Mouse (Mus musculus): ENCODE results near the gene Sez6l2. TPM values are rescaled to one million over a fixed set of nuclear protein-coding genes. Genes with fewer than 3 reads are reported as not detected.
"Not testable (repeated sequence)": the region's sequence is repeated elsewhere in the genome, so short reads cannot be mapped to it uniquely, and the experiment has no call there.

The Sez6l2 gene
- 10 to 100 TPM; 38.8 to 58.2 TPM for total RNA-seq (2021)
- long read RNA-seq, experiment 1, partial matches to known transcripts: 38 of 43 reads
- long read RNA-seq, experiment 1, other reads (novel, unspliced or antisense): 3 of 43 reads
- long read RNA-seq, experiment 2, partial matches to known transcripts: 29 of 36 reads
- long read RNA-seq, experiment 2, other reads (novel, unspliced or antisense): 4 of 36 reads

DNA sequence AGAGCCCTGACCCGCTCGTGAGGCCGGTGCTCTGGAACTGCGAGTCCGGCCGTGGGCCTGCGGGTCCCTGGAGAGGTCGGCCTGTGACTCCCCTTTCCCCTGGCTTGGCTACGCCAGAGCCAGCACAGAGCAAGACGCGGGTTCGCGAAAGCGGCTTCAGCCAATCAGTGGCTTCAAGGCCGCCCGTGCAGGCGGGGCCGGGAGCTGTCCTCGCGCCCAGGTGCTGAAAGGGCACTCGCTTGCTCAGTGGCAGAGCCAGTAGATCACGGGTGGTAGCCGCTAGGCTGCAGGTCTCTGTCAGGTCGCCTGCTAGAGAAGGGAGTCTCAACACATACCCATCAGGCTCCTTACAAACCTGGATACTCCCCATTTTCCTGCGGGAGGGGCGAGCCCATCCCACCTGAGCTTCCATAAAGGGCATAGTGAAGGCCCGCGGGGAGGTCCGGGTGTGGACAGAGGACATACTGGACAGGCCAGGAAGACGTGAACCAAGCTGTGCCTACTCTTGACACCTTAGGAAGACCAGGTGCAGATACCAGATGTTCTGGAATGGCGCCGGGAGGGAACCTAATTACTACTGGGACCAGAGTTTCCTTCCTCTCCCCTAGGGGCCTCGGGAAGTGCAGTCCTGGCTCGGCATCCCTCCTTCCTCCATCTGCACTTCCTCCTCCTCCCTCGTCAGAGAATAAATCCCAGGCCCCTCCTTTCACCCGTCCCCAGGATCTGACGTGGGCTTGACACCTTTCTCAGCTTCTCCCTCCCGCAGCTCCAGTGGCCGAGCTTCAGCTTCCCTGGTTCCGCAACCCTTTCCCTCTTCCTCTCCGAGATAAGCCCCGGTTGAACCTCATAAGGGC, at the start of gene Sez6l2:
Sez6l2 (plus strand) TSS at position 771 of the 854 bp plus-strand sequence.
- DNase-seq: peak; percentile 98

DNA sequence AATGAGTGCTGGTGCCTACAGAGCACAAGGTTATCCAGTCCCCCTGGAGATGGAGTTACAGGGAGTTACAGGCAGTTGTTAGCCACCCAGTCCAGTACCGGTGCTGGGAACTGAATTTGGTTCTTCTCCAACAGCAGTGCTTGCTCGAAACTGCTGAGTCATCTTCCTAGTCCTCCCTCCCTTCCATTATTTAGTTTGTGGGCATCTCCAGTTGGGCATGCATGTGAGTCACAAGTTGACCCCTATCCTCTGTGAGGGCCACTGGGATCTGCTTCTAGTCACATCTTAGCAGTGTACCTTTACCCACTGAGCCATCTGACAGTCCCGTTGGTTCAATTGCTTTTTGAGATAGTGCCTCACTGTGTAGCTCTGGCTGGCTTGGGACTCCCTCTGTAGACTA, 44.8 kb upstream of the Sez6l2 start:
- DNase-seq: no peak

DNA sequence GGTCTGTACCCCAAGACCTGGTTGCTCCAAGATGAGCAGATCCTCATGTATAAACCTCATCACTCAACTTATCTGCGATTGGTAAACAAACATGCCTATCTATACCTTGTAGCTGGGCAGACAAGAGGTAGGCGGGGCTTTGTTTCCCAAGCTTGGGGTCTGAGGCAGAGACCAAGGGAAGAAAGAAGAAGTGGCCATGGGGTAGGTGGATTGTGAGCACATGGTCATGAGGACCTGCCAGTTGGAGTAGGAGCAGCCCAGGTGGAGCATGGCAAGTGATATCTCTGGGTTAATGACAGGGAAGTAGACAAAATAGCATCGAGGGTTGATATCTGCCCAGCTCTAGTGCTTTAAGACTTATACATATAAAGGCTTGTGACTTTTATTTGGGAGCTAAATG, 35.5 kb upstream of the Sez6l2 start:
- DNase-seq: no peak

DNA sequence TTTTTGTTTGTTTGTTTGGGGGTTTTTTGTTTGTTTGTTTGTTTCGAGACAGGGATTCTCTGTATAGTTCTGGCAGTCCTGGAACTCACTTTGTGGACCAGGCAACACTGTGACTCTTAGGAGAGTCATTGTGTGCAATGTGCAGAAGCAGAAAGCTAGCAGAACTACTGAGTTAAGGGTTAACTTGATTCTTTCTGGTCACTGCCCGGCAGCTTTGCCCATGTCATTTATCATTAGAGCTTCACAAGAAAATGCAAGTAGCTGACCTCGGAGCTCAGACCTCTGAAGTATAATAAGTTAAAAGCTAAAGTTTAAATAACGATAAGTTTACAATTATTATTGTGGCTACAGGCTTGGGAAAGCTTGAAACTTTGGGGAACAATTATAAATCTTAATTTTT, 32.0 kb upstream of the Sez6l2 start:
- DNase-seq: not testable (repeated sequence)

DNA sequence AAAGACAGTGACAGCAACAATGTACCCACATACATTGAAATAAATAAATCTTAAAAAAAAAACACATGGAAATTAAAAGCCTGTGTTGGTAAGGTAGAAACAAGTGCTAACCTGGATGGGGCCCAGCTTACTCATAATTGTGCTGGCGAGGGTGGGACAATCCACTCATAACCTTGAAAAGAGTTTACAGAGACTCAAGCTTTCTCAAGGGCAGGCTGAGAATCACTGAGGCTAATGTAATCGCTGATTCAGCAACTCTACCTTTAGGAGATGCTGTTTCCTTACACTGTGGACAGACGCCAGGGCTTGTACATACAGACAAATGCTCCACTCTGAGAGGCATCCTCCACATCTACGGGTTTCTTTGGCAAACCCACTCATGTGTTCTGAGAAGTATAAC, 30.4 kb upstream of the Sez6l2 start:
- DNase-seq: peak; percentile 39

DNA sequence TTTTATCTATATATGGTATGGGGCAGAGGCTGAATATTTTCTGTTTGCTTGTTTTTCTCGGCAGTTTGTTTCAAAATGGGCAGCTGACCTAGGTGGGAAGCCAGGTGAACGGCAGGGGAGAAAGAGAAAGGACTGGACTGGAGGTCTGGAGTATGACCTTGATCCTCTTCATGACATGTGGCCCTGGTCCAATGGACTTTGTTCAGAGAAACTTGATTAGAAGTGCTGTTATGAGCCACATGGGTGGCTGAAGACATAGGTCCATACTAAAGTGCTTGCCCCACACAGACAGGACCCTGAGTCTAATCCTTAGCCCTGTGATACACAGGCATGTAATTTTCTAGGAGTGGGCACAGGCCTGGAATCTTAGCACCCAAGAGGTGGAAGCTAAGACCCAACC, 28.8 kb upstream of the Sez6l2 start:
- DNase-seq: no peak

DNA sequence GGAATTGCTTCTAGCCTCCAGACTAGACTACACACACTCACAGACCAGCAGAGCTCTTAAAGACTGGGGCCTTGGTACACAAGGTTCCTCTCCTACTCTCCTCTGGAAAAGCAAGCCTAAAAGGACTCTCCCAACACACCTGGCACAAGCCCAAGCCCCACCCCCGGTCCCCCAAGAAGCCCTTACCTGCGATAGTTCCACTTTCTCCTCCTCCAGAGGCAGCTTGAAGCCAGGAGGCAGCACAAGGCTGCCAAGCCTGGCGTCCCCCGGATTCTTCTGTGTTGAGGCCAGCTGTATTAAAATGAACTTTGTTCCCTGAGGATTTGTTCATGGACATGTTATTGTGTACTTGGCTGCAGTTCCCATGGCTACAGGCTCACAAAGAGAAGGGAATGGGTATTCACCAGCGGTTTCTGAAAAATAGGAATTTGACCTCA, 27.7 kb upstream of the Sez6l2 start, which contains the start of gene Tmem219:
Tmem219 (minus strand) TSS at position 294 of the 437 bp plus-strand sequence.
- peak; percentile 59 for DNase-seq

DNA sequence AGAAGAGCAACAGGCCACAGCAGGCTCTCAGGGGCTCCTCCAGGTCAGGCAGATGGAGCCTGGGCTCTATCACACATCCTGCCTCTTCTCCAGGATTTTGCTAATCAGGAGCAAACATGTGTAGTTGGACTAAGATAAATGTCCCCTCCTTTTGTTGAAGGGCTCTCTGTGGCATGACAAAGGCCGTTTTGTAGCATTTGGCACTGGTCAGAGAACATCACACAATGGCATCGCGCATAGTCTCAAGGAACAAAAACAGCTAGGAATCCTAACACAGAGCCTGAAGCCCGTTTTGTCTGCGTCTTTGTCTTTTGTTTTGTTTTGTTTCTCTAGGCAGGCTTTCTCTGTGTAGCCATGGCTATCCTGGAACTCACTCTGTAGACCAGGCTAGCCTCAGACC, 26.4 kb upstream of the Sez6l2 start:
- no peak for DNase-seq

DNA sequence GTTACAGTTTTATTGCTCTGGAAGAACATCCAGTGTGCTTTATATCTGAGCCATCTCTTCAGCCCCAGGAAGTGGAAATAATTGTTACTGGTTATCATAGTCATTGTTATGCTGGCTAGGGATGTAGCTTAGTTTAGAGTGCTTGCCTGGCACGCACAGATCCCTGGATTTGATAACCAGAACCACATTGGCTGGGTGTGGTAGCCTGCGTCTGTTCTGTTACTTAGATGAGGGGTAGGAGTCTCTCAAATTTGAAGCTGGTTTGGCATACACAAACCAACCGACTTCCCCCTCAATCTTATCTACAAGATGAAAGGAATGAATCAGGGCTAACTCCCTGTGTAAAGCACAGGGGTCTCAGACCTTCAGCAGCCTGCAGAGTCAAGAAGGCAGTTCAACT, 24.1 kb upstream of the Sez6l2 start:
- no peak for DNase-seq

DNA sequence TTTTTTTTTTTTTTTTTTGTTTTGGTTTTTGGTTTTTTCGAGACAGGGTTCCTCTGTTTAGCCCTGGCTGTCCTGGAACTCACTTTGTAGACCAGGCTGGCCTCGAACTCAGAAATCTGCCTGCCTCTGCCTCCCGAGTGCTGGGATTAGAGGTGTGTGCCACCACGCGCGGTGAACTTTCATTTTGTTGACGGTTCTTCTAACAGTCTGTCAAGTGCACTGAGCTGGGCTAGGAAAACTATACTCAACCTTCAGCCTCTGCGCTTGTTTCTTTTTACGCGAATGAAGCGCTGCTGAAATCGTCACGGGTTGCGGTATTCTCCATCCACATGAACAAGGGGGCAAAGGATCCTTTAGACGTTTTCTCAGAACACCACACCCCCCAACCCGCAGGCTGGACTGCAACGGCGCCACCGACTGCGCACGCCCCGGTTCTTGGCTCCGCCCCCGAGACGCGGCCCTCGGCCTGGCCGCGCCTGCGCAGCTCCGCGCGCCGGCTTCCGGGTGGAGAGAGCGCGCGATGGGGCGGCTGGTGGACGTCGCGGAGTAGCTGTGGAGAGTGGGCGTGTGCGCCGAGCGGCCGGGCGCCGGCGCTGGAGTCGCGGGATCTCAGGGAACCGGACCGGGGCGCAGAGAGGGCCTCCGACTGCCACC, 21.9 kb upstream of the Sez6l2 start, which contains the start of gene Kctd13:
Kctd13 (plus strand) TSS at position 496 of the 654 bp plus-strand sequence.
- DNase-seq: peak; percentile 96

DNA sequence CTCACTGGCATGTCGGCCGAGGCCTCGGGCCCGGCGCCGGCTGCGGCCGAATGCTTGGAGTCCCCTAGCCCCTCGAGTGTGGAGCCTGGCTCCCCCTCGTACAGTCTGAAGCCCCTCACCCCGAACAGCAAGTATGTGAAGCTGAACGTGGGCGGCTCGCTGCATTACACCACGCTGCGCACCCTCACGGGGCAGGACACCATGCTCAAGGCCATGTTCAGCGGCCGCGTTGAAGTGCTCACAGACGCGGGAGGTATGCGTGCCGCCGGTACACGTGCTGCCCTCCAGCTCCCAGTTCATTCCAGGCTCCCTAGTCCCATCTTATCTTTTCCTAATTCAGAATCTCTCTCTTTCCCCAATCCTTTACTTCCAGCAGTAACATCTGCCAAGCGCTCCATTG, 21.3 kb upstream of the Sez6l2 start:
- DNase-seq: peak; percentile 55

DNA sequence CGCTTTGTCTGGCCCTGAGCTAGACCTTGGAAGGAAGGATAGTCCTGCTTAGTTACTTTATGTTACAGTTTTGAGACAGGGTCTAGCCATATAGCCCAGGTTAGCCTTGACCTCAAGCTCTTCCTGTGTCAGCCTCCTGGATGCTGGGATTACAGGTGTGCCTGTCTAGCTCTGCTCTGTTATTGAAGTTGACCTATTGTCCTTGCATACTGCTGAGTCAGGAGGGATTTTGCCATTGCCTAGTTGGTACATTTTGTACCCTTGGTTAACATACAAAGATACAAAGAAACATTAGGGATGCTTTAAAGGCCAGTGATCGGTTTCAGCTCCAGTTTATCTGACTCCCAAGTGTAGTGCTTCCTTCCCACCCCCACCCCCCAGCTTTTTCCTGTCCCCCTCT, 17.7 kb upstream of the Sez6l2 start:
- no peak for DNase-seq

DNA sequence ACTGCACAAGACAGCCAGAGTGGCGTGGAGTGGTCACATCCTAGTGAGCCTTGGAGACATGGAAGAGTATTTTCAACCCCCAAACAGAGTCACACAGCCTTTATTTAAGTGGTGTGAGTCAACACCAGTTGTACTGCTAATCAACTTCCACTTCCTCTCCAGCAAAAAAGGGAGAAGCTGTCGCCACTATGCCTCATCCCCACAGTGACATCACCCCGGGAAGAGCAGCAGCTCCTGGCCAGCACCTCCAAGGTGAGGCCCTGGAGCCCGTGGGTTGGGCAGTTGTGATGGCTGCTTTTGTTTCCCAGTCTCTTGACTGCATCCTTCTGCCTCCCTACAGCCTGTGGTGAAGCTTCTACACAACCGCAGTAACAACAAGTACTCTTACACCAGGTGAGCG, 9.2 kb upstream of the Sez6l2 start:
- DNase-seq: no peak

DNA sequence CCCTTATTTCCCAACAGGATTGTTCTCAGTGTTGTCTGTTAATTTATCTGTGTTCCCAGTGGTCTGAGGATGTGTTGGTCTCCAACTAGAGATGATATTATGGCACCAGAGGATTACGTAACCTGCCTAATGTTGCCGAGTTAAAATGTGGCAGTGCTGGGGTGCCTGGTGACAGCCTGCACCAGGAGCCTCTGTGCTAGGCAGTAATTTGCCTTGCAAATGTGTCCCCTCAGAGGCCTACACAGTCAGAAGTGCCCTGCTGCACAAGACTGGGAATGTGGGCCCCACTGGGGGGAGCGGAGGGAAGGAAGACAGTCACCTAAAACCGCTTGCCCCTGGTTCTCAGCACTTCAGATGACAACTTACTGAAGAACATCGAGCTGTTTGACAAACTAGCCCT, 8.6 kb upstream of the Sez6l2 start:
- no peak for DNase-seq

DNA sequence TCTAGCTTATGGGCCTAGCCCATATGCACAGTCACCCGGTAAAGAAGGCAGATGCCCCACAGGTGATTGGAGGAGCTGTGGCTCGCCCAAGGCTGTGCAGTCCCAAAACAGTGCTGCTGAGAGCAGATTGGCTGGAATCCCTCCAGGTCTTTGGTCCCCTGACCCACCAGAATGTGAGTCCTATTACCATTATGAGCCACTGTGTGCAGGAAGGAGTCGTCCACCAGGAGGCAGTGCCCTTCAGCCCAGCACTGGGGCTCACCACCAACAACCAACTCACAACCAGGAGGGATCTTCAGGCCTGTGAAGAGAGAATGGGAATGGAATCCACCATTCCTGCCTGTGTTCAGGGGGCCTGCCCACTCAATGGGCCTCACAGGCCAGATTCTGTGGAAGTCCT, 3.8 kb upstream of the Sez6l2 start:
- DNase-seq: peak; percentile 51

DNA sequence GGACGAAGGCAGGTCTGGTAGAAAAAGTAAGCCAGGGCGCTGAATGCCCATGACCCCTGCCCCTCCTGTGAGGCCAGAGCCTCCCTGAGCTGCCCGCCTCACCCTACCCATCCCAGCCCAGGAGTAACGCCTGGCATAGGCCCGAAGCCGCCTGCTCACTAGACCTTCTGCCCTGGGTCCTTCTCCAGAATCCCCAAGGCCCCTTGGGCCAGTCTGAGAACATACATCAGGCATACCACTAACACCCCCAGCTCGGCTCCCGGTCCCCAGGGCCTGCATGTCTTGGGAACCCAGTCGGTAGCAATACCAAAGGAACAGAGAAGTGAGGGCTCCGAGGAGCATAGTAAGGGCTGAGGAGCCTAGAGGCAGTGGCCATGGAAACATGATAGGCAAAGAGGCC, 1.7 kb upstream of the Sez6l2 start:
- DNase-seq: no peak

DNA sequence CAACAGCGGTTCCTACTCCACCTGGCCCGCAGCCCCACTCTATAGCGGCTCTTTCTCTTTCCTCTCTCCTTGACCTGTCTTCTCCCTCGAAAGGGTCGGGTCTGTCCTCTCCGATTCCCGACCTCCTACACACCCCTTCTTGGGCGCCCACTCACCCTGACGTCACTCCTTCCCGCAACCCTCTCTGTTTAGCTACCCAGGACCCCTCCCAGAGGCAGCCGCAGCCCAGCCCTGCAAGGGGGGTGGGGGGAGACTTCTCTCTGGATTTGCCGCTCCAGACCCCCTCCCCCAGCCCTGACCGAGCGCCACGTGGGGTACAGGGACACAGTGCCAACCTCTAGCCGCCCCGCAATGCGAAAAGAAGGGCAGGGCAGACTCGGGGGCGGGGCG, 965 bp upstream of the Sez6l2 start, which contains the start of gene Asphd1:
Asphd1 (minus strand) TSS at position 180 of the 390 bp plus-strand sequence.
- DNase-seq: no peak

DNA sequence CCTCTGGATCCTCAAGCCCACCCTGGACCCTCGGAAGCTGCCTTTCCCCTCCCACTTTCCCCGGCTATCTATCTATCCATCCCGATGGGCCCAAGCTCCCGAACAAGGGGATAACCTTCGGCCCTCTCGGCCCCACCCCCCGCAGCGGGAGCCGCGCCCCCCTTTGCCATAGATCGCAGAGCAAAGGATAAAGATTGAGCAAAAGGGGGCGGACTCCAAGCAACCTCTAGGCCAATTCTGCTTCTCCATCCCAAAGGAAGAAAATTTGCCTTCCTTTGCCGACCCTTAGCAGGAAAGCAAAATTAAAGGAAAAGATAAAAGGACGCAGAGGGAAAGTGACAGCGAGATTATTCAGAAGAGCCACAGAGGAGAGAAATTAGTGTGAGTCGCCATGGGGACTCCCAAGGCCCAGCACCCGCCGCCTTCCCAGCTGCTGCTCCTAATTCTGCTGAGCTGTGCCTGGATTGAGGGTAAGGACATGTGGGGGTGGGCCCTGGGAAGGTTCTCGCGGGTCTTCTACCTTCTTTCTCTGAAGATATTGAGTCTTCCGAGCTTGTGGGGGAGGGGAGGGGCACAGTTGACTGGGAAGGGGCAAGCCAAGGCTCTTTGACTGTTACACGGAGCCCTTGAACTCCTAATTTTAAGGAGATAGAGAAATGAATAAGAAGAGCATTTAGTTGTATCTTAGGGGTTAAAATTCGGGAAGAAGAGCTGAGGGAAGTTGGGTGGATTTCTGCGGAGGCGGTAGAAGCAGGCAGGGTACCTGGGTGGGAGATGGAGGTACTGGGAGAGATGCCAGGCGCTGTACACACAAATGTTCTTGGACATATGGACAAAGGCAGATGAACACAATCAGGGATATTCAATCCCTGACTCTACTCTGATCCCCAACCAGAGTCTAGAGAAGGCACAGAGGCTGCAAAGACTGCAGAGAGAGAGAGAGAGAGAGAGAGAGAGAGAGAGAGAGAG, 568 bp downstream of the Sez6l2 start:
- no peak for DNase-seq

DNA sequence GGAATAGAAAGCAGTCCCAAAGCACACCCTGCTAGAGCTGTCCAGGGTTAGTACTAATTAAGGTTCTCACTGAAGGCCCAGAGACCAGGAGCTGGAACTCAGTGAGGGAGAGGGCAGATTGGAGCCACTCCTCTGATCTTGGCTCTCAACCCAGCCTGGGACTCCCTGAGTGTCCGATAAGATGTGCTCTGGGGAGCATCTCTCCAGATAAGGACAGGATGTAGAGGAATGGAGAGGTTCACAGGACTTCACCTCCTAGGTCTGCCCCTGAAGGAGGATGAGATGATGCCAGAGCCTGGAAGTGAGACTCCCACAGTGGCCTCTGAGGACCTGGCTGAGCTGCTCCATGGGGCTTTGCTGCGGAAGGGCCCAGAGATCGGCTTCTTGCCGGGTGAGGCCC, 1.4 kb downstream of the Sez6l2 start:
- DNase-seq: no peak

DNA sequence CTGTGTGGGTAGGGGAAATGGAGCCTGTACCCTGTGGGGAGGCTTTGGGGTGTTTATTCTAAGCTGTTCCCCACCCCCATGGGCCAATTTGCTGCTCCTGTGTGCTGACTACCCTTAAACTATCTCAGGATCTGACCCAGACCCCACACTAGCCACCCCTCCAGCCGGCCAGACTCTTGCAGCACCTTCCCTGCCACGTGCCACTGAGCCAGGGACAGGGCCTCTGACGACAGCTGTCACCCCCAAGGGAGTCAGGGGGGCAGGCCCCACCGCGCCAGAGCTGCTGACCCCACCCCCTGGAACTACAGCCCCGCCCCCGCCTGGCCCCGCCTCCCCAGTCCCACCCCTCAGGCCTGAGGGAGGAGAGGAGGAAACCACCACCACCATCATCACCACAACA, 2.3 kb downstream of the Sez6l2 start:
- DNase-seq: no peak

DNA sequence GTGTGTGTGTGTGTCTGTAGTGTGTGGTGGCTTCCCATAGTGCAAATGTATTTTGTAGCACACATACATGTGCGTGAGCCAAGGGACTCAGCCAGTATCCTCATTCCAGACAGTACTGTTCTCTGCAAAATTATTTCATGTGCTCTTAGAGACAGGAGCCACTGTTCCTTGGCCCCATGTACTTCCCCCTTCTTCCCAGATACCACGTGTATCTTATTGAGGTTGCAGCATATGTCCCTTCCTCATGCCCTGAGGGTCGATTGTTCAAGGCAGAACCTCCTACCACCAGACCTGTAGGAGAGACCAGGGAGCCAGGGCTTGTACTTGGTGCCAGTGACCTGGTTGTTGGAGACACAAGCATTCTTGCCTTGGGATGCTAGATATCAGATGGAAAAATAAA, 4.8 kb downstream of the Sez6l2 start:
- no peak for DNase-seq

DNA sequence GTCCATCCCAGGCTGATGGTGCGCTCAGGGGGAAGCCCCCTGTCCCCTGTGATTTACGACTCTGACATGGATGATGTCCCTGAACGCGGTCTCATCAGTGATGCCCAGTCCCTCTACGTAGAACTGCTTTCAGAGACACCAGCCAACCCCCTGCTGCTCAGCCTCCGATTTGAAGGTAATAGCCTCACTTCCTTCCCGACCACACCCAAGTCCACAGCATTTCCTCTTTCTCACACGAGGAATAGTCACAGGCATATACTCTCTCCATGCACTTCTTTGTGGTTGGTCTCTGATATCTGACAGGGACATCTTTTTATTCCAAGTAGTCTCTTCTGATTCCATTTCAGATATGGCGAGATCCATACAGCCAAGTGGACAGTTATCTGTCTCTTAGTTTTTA, 9.4 kb downstream of the Sez6l2 start:
- no peak for DNase-seq
